Mouse (Mus musculus): ENCODE results near the gene Crybg3. TPM values are rescaled to one million over a fixed set of nuclear protein-coding genes. Genes with fewer than 3 reads are reported as not detected.

Crybg3 gene
- polyA plus RNA-seq, 1 experiment from 2014 or later: 3.0 TPM

DNA sequence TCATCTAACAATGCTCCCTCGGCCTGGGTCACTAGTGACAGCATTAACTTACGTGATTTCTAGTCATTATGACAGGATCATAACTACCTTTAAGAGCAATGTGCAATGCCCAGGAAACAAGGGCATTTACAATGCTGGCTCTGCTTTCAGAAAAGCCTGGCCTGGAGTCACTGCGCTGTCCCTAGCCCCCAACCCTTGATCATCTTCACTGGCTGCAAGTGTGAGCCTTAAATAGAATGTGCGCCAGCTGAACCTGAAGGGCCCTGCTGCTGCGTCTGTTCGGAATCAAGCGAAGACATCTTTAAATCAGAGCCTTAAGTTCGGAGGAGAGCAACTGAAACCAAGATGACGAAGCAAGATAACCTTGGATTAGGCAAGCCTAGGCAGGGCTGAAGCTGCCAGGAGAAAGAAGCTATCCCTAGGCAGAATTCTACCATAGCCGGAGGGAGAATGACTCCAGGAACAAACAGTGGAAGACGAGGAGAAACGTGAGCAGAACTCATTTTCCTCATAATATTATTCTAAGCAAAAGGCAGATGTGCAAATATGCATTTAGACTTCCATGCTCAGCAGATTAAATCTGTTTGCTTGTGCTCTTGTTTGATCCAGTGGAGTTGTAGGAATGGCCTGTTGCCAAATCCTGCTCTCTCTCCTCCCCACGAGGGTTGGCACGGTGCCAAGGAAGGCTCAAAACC is 52.7 kb downstream of the Crybg3 start:
- Histone ChIP-seq H3K9me3 (no peaks in the 10 kb centered on the region), H3K4me2 (no peak overlapping the region), H3K9ac (no peak overlapping the region), H3K27me3 (no peaks in the 10 kb centered on the region), H3K27ac (peak overlapping the region; percentile 37), H3K4me3 (no peak overlapping the region), H3K36me3 (no peaks in the 10 kb centered on the region), H3K4me1 (replicated peaks) (peaks cover 20% of the 10 kb centered on the region)
- ATAC-seq (ENCODE audit: low FRiP score): peak; percentile 33; the same call in 1 of the 2 replicates
- 71% methylated on average over 14 of the region's 14 CpGs for WGBS

DNA sequence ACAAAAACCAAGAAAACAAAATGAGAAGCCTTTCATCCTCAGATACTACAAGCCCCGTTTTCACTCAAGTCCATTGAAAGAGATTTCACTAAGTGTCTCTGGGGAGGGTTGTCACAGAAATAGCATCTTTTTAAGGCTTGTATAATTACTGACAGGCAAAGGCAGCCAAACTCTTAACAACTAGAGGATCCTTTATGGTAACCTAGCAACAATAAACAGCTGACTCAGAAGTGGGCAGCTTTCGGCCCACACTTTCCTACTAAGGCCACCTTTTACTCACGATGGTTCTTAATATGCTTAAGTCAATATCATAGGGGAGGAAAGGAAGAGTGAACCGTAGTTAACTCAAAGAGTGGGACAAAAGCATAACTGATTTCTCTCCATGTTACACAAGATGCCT is 53.3 kb downstream of the Crybg3 start:
- WGBS: 33% methylated on average over 4 of the region's 4 CpGs
- peak; percentile 41 for ATAC-seq (ENCODE audit: low FRiP score)
- H3K27me3 ChIP-seq: no peaks in the 10 kb centered on the region

DNA sequence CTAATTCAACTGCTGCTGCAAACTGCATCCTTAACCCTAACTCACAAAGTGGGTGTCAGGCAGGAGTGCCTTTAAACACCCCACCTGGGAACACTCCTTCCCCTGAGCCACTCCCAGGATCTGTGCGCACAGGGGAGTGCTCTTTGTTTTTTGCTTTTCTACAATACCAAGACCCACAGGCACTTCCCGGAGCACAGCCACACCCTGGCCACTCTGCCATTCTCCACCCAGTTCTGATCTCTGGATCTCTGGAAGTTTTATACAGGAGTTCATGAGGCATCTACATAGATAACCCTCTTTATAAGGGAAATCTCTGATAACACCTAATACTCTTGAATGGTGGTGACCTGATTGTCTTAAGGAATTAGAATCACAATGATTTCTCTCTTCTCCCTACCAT is 55.4 kb downstream of the Crybg3 start:
- H3K4me2 ChIP-seq: no peak overlapping the region
- no peaks in the 10 kb centered on the region for H3K27me3 ChIP-seq
- no peak overlapping the region for H3K4me3 ChIP-seq
- ATAC-seq (ENCODE audit: low FRiP score): no peak
- H3K27ac ChIP-seq: no peak overlapping the region
- peaks cover 20% of the 10 kb centered on the region for H3K4me1 ChIP-seq (replicated peaks)
- WGBS: 79% methylated on average over 2 of the region's 2 CpGs
- H3K36me3 ChIP-seq: no peaks in the 10 kb centered on the region; the same call in 1 of the 2 replicates
- no peaks in the 10 kb centered on the region for H3K9me3 ChIP-seq
- no peak overlapping the region for H3K9ac ChIP-seq

More for the DNA sequence above, 53.3 kb downstream of the Crybg3 start:
- H3K27ac ChIP-seq: peak overlapping the region; percentile 37; the same call in 1 of the 2 replicates
- no peak overlapping the region for H3K9ac ChIP-seq
- peaks cover 20% of the 10 kb centered on the region for H3K4me1 ChIP-seq (replicated peaks)
- no peaks in the 10 kb centered on the region for H3K9me3 ChIP-seq
- H3K4me3 ChIP-seq: no peak overlapping the region
- no peak overlapping the region for H3K4me2 ChIP-seq
- no peaks in the 10 kb centered on the region; the same call in 1 of the 2 replicates for H3K36me3 ChIP-seq

DNA sequence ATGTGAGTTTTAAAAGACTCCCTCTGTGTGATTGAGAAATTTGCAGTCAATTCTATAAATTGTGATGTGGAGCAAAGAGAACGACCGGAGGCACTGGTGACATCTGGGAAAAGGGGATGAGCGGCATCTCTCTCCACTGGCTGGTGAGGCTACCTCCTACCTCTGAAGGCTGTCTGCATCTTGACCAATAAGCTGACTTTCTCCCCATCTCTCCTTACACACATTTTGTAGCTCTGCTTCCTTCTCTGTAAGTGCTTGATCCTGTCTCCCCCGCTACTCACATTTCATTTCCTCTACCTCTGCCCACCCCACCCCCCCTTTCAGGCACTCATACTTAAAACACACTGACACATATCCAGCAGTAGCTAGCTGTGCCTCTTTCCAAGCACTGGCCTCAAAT is 59.4 kb downstream of the Crybg3 start:
- no peak overlapping the region for H3K27ac ChIP-seq
- ATAC-seq (ENCODE audit: low FRiP score): no peak
- no peak overlapping the region for H3K4me2 ChIP-seq
- H3K9ac ChIP-seq: no peak overlapping the region
- no peaks in the 10 kb centered on the region for H3K4me1 ChIP-seq (replicated peaks)
- H3K27me3 ChIP-seq: no peaks in the 10 kb centered on the region
- 90% methylated on average over 4 of the region's 4 CpGs for WGBS
- H3K36me3 ChIP-seq: no peaks in the 10 kb centered on the region; the same call in 1 of the 2 replicates
- no peak overlapping the region for H3K4me3 ChIP-seq
- H3K9me3 ChIP-seq: no peaks in the 10 kb centered on the region

DNA sequence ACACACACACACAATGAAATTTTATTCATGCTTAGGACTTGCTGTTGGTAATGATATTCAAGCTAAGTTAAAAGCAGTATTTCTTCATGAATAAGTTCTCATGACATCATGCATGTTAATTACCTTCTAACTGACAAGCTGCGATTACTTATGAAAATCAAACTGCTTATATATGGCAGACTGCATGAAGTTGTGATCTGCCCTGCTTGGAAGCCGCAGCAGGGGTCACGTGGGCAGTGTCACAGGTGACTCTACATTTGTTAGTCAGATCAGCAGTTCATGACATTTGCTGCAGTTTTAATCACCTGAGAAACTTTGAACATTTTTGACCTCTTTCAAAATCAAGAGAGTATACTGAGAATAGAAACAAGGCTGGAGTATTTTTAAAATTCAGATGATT is 59.8 kb downstream of the Crybg3 start:
- Histone ChIP-seq H3K4me2 (no peak overlapping the region), H3K27me3 (no peaks in the 10 kb centered on the region), H3K4me1 (replicated peaks) (no peaks in the 10 kb centered on the region), H3K9me3 (no peaks in the 10 kb centered on the region), H3K9ac (no peak overlapping the region), H3K36me3 (no peaks in the 10 kb centered on the region; the same call in 1 of the 2 replicates), H3K27ac (no peak overlapping the region), H3K4me3 (no peak overlapping the region)
- no peak for ATAC-seq (ENCODE audit: low FRiP score)
- WGBS: 87% methylated on average over 3 of the region's 3 CpGs

DNA sequence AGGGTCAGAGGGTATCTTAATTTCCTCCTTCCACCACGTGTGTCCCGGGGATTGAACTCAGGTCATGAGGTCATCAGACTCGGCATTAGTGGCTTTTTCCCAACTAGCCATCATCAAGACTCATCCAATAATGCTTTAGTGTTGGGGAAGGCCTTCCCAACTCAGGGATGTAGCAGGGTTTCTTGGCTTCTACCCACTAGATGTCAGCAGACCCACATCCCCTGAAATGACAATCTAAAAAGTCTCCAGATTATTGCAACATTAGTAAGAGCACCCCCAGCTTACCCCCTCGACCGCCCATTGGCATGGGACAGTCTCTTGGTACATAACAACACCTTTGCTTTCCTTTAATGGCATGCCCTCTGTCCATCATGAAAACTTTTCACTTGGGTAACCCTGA is 65.1 kb downstream of the Crybg3 start:
- Histone ChIP-seq H3K4me2 (no peak overlapping the region), H3K9ac (no peak overlapping the region), H3K27ac (no peak overlapping the region), H3K36me3 (no peaks in the 10 kb centered on the region), H3K27me3 (no peaks in the 10 kb centered on the region), H3K4me1 (replicated peaks) (no peaks in the 10 kb centered on the region), H3K4me3 (no peak overlapping the region), H3K9me3 (no peaks in the 10 kb centered on the region)
- ATAC-seq (ENCODE audit: low FRiP score): no peak
- 85% methylated on average over 5 of the region's 5 CpGs for WGBS

DNA sequence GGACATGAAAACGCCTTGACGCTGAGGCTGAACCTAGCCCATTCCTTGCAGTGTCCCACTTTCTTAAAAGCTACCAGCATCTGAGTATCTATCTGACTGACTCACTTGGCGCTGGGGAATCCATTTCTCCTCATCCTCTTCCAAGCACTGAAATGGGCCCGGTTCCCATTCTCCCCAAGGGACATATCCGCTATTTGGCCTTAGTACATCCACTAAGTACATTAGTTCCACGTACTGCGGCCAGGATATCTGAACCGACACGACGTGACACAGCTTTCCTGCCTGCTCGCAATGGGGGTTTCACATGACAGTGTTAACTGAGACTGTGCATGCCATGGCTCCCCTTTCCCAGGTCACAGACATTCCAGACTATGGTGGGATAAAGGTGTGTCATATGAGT is 66.4 kb downstream of the Crybg3 start:
- peaks cover 10% of the 10 kb centered on the region for H3K36me3 ChIP-seq
- ATAC-seq (ENCODE audit: low FRiP score): no peak
- no peak overlapping the region for H3K27ac ChIP-seq
- H3K4me1 ChIP-seq (replicated peaks): no peaks in the 10 kb centered on the region
- no peak overlapping the region for H3K9ac ChIP-seq
- 93% methylated on average over 11 of the region's 11 CpGs for WGBS
- no peak overlapping the region for H3K4me2 ChIP-seq
- no peaks in the 10 kb centered on the region for H3K27me3 ChIP-seq
- H3K9me3 ChIP-seq: no peaks in the 10 kb centered on the region
- no peak overlapping the region for H3K4me3 ChIP-seq

- Histone ChIP-seq H3K9ac (no peak overlapping the region), H3K4me1 (replicated peaks) (no peaks in the 10 kb centered on the region), H3K36me3 (peaks cover 10% of the 10 kb centered on the region), H3K27me3 (no peaks in the 10 kb centered on the region), H3K4me2 (no peak overlapping the region), H3K4me3 (no peak overlapping the region), H3K9me3 (no peaks in the 10 kb centered on the region), H3K27ac (no peak overlapping the region)
- no peak for ATAC-seq (ENCODE audit: low FRiP score)
- WGBS: 50% methylated on average over 3 of the region's 3 CpGs
These were observed 68.2 kb downstream of the Crybg3 start for GRCm38 (mm10) chr16:59532561-59532960.

- no peaks in the 10 kb centered on the region for H3K9me3 ChIP-seq
- peaks cover 10% of the 10 kb centered on the region for H3K36me3 ChIP-seq
- H3K9ac ChIP-seq: no peak overlapping the region
- H3K27me3 ChIP-seq: no peaks in the 10 kb centered on the region
- 86% methylated on average over 5 of the region's 5 CpGs for WGBS
- no peak overlapping the region for H3K4me3 ChIP-seq
- no peaks in the 10 kb centered on the region for H3K4me1 ChIP-seq (replicated peaks)
- H3K27ac ChIP-seq: no peak overlapping the region
- no peak for ATAC-seq (ENCODE audit: low FRiP score)
- H3K4me2 ChIP-seq: no peak overlapping the region
These were observed 69.5 kb downstream of the Crybg3 start for GRCm38 (mm10) chr16:59531243-59531642.

DNA sequence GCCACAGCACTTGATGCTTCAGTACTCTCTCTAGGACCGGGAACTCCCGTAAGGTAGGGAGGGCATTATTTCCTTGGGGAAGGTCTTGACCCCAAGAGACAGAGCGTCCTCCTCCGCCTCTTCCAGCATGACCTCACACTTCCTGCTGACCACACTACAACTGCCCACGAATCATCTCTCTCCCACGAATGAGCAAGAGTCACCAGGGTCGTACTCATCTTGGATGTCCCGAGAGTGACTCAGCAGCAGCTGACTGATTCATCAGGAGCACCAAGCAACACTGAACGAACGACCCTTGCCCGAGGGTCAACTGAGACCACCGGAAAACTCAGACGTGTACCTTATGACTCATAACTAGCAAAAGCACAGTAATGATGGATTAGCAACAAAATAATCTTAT is 71.2 kb downstream of the Crybg3 start:
- 92% methylated on average over 13 of the region's 13 CpGs for WGBS
- Histone ChIP-seq H3K27me3 (no peaks in the 10 kb centered on the region), H3K4me3 (no peak overlapping the region), H3K27ac (no peak overlapping the region), H3K4me1 (replicated peaks) (no peaks in the 10 kb centered on the region), H3K36me3 (peaks cover 10% of the 10 kb centered on the region), H3K4me2 (no peak overlapping the region), H3K9ac (no peak overlapping the region), H3K9me3 (no peaks in the 10 kb centered on the region)
- ATAC-seq (ENCODE audit: low FRiP score): no peak

DNA sequence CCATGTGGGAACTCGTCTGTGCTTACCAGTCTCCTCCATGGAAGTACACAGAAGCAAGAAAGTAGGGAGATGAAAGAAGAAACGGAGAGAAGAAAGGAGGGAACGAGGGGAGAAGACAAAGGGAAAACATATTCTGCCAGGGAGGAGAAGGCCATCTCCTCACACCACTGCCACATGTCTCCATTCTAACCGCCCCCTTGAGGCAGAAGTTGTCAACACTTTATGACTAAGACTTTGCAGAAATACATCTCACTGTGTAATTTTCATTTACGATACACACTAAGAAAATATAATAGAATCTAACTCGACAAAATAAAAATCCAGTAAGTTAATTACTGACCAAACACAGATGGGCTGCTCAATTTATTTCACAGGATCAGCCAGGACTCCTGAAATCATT is 73.8 kb downstream of the Crybg3 start:
- ATAC-seq (ENCODE audit: low FRiP score): no peak

GRCm38 (mm10) chr16:59521752-59522423 is 78.9 kb downstream of the Crybg3 start:
- H3K27me3 ChIP-seq: no peaks in the 10 kb centered on the region
- H3K4me2 ChIP-seq: no peak overlapping the region
- no peak overlapping the region for H3K27ac ChIP-seq
- ATAC-seq (ENCODE audit: low FRiP score): no peak
- no peaks in the 10 kb centered on the region; the same call in 1 of the 2 replicates for H3K36me3 ChIP-seq
- no peaks in the 10 kb centered on the region for H3K9me3 ChIP-seq
- H3K4me3 ChIP-seq: no peak overlapping the region
- WGBS: 90% methylated on average over 16 of the region's 16 CpGs
- H3K4me1 ChIP-seq (replicated peaks): no peaks in the 10 kb centered on the region
- H3K9ac ChIP-seq: no peak overlapping the region

More for the DNA sequence above, 73.8 kb downstream of the Crybg3 start:
- Histone ChIP-seq H3K36me3 (peaks cover 10% of the 10 kb centered on the region), H3K4me2 (no peak overlapping the region), H3K9me3 (no peaks in the 10 kb centered on the region), H3K4me1 (replicated peaks) (no peaks in the 10 kb centered on the region), H3K9ac (no peak overlapping the region), H3K27ac (no peak overlapping the region), H3K27me3 (no peaks in the 10 kb centered on the region), H3K4me3 (no peak overlapping the region)
- WGBS: 85% methylated on average over 6 of the region's 6 CpGs
